Mouse (Mus musculus): ENCODE measurements at regions not wholly inside any gene's neighbourhood (a gene's known extent, or its start where the extent isn't known, plus 50 kb on each side); places are given as distances from the start of the nearest gene placed in this dataset.

- ATAC-seq = no peak
- WGBS = 92% methylated on average over 5 of the region's 5 CpGs
- H3K4me3 ChIP-seq (ENCODE audit: low read length) = no peak overlapping the region
- no peak overlapping the region for H3K27ac ChIP-seq (ENCODE audit: low read depth, low read length)
- no peaks in the 10 kb centered on the region; the same call in 1 of the 2 replicates for H3K9me3 ChIP-seq (ENCODE audit: control insufficient read depth, low read length)
- no peak overlapping the region for H3K9ac ChIP-seq (ENCODE audit: low read depth, low read length)
- no peaks in the 10 kb centered on the region for H3K27me3 ChIP-seq (replicated peaks; ENCODE audit: control insufficient read depth, insufficient read depth, low read length)
- no peaks in the 10 kb centered on the region for H3K4me1 ChIP-seq (ENCODE audit: control insufficient read depth, insufficient read depth, low read depth, low read length)
- no peak overlapping the region for H3K4me2 ChIP-seq (ENCODE audit: low read length)
- no peaks in the 10 kb centered on the region for H3K36me3 ChIP-seq (ENCODE audit: control insufficient read depth, insufficient read depth, low read length)
These were observed 56.5 kb upstream of the Tarsl2 start for GRCm38 (mm10) chr7:65588197-65588596.

GRCm38 (mm10) chr7:65586429-65586828, 58.3 kb upstream of the Tarsl2 start:
- WGBS = 77% methylated on average over 12 of the region's 12 CpGs
- H3K27ac ChIP-seq (ENCODE audit: low read depth, low read length) = no peak overlapping the region

GRCm38 (mm10) chr7:65585251-65585650, 57.7 kb upstream of the Tjp1 start:
- Histone ChIP-seq H3K9ac (ENCODE audit: low read depth, low read length) (no peak overlapping the region), H3K4me1 (ENCODE audit: control insufficient read depth, insufficient read depth, low read depth, low read length) (no peaks in the 10 kb centered on the region), H3K27ac (ENCODE audit: low read depth, low read length) (no peak overlapping the region), H3K36me3 (ENCODE audit: control insufficient read depth, insufficient read depth, low read length) (no peaks in the 10 kb centered on the region), H3K4me3 (ENCODE audit: low read length) (no peak overlapping the region), H3K4me2 (ENCODE audit: low read length) (no peak overlapping the region), H3K9me3 (ENCODE audit: control insufficient read depth, low read length) (no peaks in the 10 kb centered on the region; the same call in 1 of the 2 replicates), H3K27me3 (replicated peaks; ENCODE audit: control insufficient read depth, insufficient read depth, low read length) (no peaks in the 10 kb centered on the region)
- no peak for ATAC-seq
- 86% methylated on average over 4 of the region's 4 CpGs for WGBS

More at GRCm38 (mm10) chr7:65586429-65586828, 58.3 kb upstream of the Tarsl2 start:
- H3K36me3 ChIP-seq (ENCODE audit: control insufficient read depth, insufficient read depth, low read length) = no peaks in the 10 kb centered on the region
- ATAC-seq = no peak
- H3K4me3 ChIP-seq (ENCODE audit: low read length) = no peak overlapping the region
- H3K4me1 ChIP-seq (ENCODE audit: control insufficient read depth, insufficient read depth, low read depth, low read length) = no peaks in the 10 kb centered on the region
- H3K4me2 ChIP-seq (ENCODE audit: low read length) = no peak overlapping the region
- no peaks in the 10 kb centered on the region; the same call in 1 of the 2 replicates for H3K9me3 ChIP-seq (ENCODE audit: control insufficient read depth, low read length)
- H3K27me3 ChIP-seq (replicated peaks; ENCODE audit: control insufficient read depth, insufficient read depth, low read length) = no peaks in the 10 kb centered on the region
- H3K9ac ChIP-seq (ENCODE audit: low read depth, low read length) = no peak overlapping the region

GRCm38 (mm10) chr7:65580938-65581534, 53.5 kb upstream of the Tjp1 start:
- peaks cover 2% of the 10 kb centered on the region; the same call in 1 of the 2 replicates for H3K4me1 ChIP-seq (ENCODE audit: control insufficient read depth, insufficient read depth, low read depth, low read length)
- WGBS = 49% methylated on average over 10 of the region's 10 CpGs
- no peaks in the 10 kb centered on the region for H3K27me3 ChIP-seq (replicated peaks; ENCODE audit: control insufficient read depth, insufficient read depth, low read length)
- no peak overlapping the region for H3K27ac ChIP-seq (ENCODE audit: low read depth, low read length)
- peak; percentile 45; the same call in 1 of the 2 replicates for ATAC-seq
- no peak overlapping the region for H3K4me2 ChIP-seq (ENCODE audit: low read length)
- H3K9ac ChIP-seq (ENCODE audit: low read depth, low read length) = no peak overlapping the region
- no peak overlapping the region for H3K4me3 ChIP-seq (ENCODE audit: low read length)
- no peaks in the 10 kb centered on the region for H3K9me3 ChIP-seq (ENCODE audit: control insufficient read depth, low read length)
- no peaks in the 10 kb centered on the region for H3K36me3 ChIP-seq (ENCODE audit: control insufficient read depth, insufficient read depth, low read length)

All from hindbrain, embryonic 16.5 days (tissue).